Mouse (Mus musculus) cerebellum, adult 2 months (tissue): ENCODE results near the gene Idua. TPM values are rescaled to one million over a fixed set of nuclear protein-coding genes. Genes with fewer than 3 reads are reported as not detected.

Source experiments
- DNase-seq, 2 experiments: peaks; one replicate each; pipeline ENCODE4 v3.0.0; 2021
- H3K27ac ChIP-seq: fragments of 200-500 bp; 2 replicates; pipeline ENCODE4 v1.5.1; 2012; ENCODE audit warnings: low read length, control low read depth, inconsistent platforms; ENCODE audit not compliant: insufficient read depth
- H3K27me3 ChIP-seq: fragments of 200-500 bp; 2 replicates; pipeline ENCODE4 v1.6.1; 2012; ENCODE audit warnings: inconsistent platforms, mild to moderate bottlenecking, low read length, moderate library complexity; ENCODE audit not compliant: control insufficient read depth, insufficient read depth
- H3K4me1 ChIP-seq: fragments of 200-500 bp; 2 replicates; pipeline ENCODE4 v1.6.1; 2011; ENCODE audit warnings: low read length; ENCODE audit not compliant: control insufficient read depth, insufficient read depth
- H3K4me3 ChIP-seq: fragments of 200-500 bp; replicated peaks from 2 replicates; pipeline ENCODE3; 2011; ENCODE audit warnings: mild to moderate bottlenecking, low read depth, low read length, control low read depth; ENCODE audit not compliant: insufficient read depth
- CTCF ChIP-seq: fragments of 200-500 bp; IDR thresholded peaks from 2 replicates; pipeline ENCODE4 v1.5.1; 2011; ENCODE audit warnings: low read depth, mild to moderate bottlenecking, control low read depth, low read length, moderate library complexity, borderline replicate concordance; ENCODE audit not compliant: insufficient read depth
- POLR2A ChIP-seq: fragments of 200-500 bp; IDR thresholded peaks from 2 replicates; pipeline ENCODE4 v1.6.1; 2011; ENCODE audit warnings: low read length, control low read depth, borderline replicate concordance; ENCODE audit not compliant: insufficient read depth
- WGBS: fragments of 180-500 bp; shearing (Covaris S2); methylation state at CpG from one replicate; pipeline ENCODE4 v1.1.7; 2018; 5-methylcytosine and 5-hydroxymethylcytosine counted together
- polyA plus RNA-seq: library from polyadenylated mRNA; depleted of rRNA; stranded (reverse); fragments of >200 nt; gene quantifications from 2 replicates; pipeline ENCODE4 v1.2.3, GENCODE M21; 2012

Gene Idua
- polyA plus RNA-seq, 1 experiment: 29.0 TPM

DNA sequence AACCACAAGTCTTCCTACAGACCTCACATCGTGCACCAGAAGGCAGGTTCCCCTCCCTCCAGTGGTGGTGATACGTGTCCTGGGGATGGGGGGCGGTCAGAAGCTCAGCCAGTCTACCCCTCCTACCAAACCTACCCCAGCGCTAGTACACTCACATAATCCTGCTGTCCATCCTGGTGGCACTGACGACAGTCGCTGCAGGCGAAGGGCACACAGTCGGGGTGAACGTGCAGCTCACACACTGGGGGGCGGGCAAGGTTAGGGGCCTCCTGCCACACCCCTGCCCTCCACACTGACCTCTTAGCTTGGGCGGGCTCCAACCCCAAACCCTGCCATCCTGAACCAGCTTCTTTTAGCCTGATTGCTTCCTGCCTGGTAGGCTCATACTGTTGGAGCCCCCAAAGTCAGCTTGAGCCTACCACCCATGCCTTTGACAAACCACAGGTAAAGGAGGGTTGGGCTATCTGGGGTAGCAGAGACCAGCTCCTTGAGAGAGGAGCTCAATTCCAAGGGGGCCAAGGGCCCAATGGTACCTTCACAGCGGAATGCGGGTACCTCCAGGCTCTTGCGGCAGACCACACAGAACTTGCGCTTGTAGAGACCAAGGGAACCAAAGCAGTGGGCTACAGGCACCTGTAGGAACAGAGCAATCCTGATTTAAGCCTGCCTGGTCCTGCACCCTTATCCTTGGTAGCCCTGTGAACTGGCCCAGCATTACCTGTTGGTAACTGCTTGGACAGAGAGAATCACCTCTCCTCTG lies 4.1 kb upstream of the Idua start:
- H3K4me1 ChIP-seq: peaks cover 20% of the 10 kb centered on the region
- no peaks in the 10 kb centered on the region for H3K27me3 ChIP-seq
- DNase-seq: peak in 1 of 2 experiments; percentile 10
- no peak overlapping the region for H3K4me3 ChIP-seq
- WGBS: 91% methylated on average over 15 of the region's 15 CpGs
- TF ChIP-seq POLR2A (no peak), CTCF (no peak)
- no peak overlapping the region for H3K27ac ChIP-seq

DNA sequence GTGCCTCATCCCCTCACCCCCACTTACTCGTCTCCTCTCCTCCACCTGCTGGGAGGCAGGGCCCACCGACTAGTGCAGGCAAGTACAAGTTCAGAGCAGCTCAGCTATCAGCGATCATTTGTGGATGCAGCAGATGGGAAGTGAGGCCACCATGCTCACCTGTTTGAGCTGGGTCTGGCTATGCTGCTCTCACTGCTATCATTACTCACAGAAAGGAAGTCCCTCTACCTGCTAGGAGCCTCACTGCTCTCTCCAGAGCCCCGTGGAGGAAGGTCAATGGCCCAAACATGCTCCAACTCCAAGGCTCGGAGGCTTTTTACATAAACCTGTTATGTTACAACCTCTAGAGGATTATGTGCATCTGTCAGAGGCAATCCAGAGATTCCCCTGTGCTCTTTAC lies 2.7 kb upstream of the Idua start:
- Histone ChIP-seq H3K4me1 (peaks cover 15% of the 10 kb centered on the region), H3K27ac (no peak overlapping the region), H3K4me3 (no peak overlapping the region), H3K27me3 (no peaks in the 10 kb centered on the region)
- DNase-seq: peak in 1 of 2 experiments; percentile 5
- whole genome bisulfite sequencing: 61% methylated on average over 5 of the region's 5 CpGs
- TF ChIP-seq CTCF (no peak), POLR2A (no peak)

DNA sequence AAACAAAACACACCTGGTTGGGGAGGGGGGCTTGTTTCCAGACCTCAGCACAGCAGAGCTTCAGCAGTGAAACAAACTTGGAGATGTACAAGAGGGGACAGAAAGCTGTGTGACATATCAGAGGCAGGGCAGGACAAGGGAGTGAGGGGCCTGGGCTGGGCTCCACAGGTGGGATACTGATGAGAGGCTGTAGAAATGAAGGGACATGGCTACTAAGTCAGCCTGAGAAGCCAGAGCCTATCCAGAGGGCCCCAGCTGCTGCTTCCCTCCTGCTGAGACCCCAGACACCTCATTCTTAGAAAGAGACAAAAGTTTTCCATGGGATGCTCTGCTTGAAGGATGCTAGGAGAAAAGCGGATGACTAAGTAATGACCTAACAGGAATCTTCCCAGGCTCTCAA lies 1.5 kb upstream of the Idua start:
- DNase-seq: peak in 1 of 2 experiments; percentile 7
- H3K4me1 ChIP-seq: peaks cover 15% of the 10 kb centered on the region
- TF ChIP-seq CTCF (no peak), POLR2A (no peak)
- H3K4me3 ChIP-seq: no peak overlapping the region
- no peaks in the 10 kb centered on the region for H3K27me3 ChIP-seq
- 64% methylated on average over 1 of the region's 1 CpGs for WGBS
- no peak overlapping the region for H3K27ac ChIP-seq

DNA sequence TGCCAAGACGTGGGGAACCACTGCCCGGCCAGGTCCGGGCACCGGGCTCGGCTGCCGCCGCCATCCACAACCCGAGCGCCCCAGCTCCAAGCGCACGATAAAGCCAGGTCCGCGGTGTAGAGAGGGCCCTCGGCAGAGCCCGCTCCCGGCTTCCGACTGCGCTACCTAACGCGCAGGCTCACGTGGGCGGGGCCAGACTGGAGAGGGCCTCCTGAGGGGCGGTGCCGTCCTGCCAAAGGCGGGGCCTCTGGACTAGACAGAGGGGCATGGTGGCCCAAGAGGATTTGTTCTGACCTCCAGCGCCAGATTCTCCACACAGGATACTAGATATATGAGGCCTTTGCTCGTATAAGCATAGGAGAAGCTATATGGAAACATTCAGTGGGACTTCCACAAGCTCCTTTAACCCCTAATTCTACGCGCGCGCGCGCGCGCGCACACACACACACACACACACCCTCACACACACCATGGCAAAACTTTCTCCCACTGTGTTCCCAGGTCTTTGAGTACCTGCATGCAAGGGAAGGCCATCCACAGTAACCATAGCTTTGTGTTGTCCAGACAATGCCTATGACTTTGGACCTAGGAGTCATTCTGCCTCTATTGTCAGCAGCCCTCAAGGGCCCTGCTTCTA lies 619 bp downstream of the Idua start:
- 16% methylated on average over 36 of the region's 36 CpGs for WGBS
- TF ChIP-seq POLR2A: peak; percentile 82; the same call in 1 of the 2 replicates
- no peak for TF ChIP-seq CTCF
- Histone ChIP-seq H3K4me3 (peak overlapping the region; percentile 88), H3K4me1 (peaks cover 15% of the 10 kb centered on the region), H3K27ac (peak overlapping the region; percentile 16), H3K27me3 (no peaks in the 10 kb centered on the region)
- DNase-seq: peak; percentile 91 to 92

DNA sequence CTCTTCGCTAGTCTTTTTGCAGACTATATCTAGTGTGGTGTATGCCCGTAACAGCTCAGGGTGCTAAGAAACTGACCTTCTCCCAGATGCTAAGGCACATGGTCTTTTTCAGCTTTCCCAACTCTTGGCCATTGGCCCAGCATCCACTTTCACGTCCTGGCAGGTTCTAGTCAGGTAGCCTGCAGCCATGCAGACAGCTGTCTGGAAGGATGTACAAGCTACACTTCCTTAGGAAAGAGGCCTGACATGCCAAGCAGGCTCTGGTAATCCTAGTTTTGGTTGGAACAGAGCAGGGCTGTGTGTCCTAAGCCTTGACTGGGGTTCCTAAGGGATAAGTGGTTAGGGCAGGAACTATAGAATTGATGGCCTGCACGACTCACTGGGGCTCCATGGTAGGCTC lies 2.6 kb downstream of the Idua start:
- peaks cover 12% of the 10 kb centered on the region for H3K4me1 ChIP-seq
- TF ChIP-seq POLR2A (no peak), CTCF (no peak)
- H3K27ac ChIP-seq: no peak overlapping the region
- 78% methylated on average over 4 of the region's 4 CpGs for WGBS
- no peak overlapping the region for H3K4me3 ChIP-seq
- DNase-seq: no peak
- no peaks in the 10 kb centered on the region for H3K27me3 ChIP-seq

DNA sequence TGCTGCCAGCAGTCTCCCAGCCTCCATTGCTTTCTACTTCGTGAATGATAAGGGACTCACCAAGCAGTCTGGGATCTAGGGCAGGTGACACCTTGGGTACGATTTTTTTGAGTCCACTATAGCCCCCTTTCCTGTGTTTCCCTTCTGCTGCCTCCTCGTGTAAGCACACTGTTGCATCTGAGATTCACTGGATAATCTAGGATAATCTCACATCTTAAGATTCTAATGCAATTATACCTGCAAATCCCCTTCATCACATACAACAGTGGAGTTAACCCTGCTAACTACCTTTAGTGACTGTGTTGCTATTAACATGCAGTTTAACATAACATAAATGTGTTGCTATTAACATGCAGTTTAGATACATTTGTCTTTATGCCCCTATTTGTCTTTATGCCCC lies 4.9 kb downstream of the Idua start:
- Histone ChIP-seq H3K27me3 (no peaks in the 10 kb centered on the region), H3K4me3 (no peak overlapping the region), H3K4me1 (peaks cover 6% of the 10 kb centered on the region; the same call in 1 of the 2 replicates), H3K27ac (no peak overlapping the region)
- TF ChIP-seq CTCF (no peak), POLR2A (no peak)
- DNase-seq: no peak
- 46% methylated on average over 3 of the region's 3 CpGs for WGBS

DNA sequence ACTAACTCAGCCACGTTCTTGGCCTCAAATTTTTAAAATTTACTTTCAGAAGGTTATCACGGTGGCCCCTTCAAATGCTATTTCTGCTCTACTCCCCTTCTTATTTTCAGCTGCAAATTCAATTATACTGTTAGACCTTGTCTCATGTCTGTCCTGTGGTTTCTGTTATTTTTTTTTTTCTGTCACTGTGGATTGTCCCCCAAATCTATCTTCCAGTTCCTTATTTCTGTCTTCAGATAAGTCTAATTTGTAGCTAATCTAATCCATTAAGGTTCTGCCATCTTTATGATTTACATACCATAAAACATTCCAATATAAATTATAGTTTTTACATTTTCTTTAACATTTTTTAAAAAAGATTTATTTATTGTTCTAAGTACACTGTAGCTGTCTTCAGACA lies 7.2 kb downstream of the Idua start:
- no peak for DNase-seq
- Histone ChIP-seq H3K27ac (no peak overlapping the region), H3K4me1 (peaks cover 7% of the 10 kb centered on the region; the same call in 1 of the 2 replicates), H3K4me3 (no peak overlapping the region), H3K27me3 (no peaks in the 10 kb centered on the region)
- 94% methylated on average over 2 of the region's 2 CpGs for WGBS
- TF ChIP-seq POLR2A: no peak
- no peak for TF ChIP-seq CTCF

DNA sequence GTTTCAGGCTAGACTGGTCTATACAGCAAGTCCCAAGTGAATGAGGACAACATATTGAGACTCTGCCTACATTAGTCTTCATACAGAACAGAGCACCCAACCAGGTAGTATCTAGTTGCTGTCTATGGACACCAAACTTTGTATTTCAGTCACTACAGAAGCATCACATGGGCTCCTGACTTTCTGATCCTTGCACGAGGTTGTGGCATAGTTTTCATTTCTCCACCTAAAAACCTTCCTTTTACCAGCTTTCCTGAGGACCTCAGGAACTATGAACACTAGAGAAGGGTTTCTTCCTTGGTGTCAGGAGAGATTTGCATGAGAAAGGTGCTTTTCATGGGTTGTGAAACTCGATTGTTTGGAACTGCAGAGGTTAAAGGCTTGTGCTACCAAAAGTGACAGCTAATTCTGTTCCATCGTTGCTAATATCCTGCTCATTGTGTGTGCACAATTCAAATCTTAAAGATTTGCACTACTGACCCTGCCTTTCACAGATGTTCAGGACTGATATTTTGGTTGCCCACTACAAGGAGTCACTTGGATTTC lies 8.3 kb downstream of the Idua start:
- peak overlapping the region; percentile 92; the same call in 1 of the 2 replicates for H3K27ac ChIP-seq
- H3K4me1 ChIP-seq: peaks cover 7% of the 10 kb centered on the region; the same call in 1 of the 2 replicates
- 3% methylated on average over 3 of the region's 3 CpGs for WGBS
- TF ChIP-seq CTCF (no peak), POLR2A (no peak)
- peak overlapping the region; percentile 65 for H3K4me3 ChIP-seq
- no peak for DNase-seq
- no peaks in the 10 kb centered on the region for H3K27me3 ChIP-seq
